Mouse (Mus musculus) heart, adult 9 months (tissue): ENCODE data around the gene Bcor.

Experiments
- DNase-seq, 2 experiments: peaks; one replicate each; pipeline ENCODE4 v3.0.0; 2022; ENCODE audit warnings: low spot score in 2 of 2

The Bcor gene

GRCm38 (mm10) chrX:12151269-12151995 is 8.7 kb downstream of the Bcor start:
- DNase-seq, result no peak

DNA sequence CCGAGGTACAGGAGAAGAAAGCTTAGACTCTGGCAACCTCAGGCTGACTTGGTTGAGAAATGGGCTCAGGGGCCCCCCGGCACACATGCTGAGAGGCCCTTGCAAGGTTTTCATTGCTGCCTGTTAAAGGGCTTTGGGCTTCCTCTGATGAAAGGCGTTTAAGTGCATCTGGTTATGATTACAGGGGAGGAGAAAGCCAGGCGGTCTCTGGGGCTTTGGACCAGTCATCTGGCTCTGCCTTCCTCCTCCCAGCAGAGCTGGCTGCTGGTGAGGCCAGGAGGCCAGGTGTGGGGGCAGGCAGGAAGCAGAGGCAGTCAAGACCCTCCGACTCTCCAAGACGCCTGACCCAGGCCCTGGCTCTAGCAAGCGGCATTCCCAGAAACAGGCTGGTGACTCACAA is 9.7 kb downstream of the Bcor start:
- no peak for DNase-seq

- no peak for DNase-seq
Measured at GRCm38 (mm10) chrX:12146263-12146662, 13.9 kb downstream of the Bcor start.

GRCm38 (mm10) chrX:12142832-12143231 is 17.3 kb downstream of the Bcor start:
- DNase-seq, result no peak

GRCm38 (mm10) chrX:12140086-12140740 is 19.9 kb downstream of the Bcor start:
- DNase-seq, result no peak

DNA sequence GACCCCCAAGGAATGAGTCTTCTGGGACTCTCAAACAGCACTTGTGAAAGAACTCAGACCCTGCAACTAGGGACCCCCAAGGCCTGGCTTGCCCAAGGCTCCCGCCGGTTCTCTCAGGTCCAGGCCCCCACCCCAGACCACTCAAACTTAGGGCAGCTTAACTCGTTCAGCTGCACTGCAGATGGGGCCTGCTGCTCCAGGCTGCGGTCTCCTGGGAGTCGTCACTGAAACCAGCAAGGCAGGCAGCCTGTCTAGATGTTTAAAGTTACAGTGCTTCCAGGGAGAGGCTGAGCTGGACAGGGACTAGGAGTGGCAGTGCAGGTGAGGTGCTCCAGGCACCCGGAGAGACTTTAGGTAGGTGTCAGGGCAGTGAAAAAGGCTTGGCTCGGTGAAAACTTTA is 21.9 kb downstream of the Bcor start:
- DNase-seq, result no peak

DNA sequence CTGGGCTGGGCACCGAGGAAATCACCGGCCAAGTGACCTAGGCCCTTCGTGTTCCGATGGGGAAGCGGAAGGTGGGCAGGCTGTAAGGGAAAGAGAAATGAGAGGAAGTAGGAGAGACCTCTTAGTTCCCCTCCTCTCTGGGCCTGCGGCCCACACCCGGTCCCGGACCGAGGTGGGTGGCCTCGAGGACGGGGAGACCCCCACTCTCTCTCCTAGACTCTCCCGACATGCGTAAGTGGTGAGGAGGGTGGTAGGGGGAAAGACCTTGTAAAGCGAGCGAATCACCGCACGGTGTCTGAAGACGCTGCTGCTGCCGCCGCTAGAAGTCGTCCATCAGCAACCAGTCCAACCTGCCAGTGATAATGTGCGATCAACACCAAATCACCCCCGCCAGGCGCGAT is 23.0 kb downstream of the Bcor start:
- DNase-seq, result no peak

- peak; percentile 68 to 69 for DNase-seq
Measured at GRCm38 (mm10) chrX:12136261-12137101, 23.7 kb downstream of the Bcor start.

DNA sequence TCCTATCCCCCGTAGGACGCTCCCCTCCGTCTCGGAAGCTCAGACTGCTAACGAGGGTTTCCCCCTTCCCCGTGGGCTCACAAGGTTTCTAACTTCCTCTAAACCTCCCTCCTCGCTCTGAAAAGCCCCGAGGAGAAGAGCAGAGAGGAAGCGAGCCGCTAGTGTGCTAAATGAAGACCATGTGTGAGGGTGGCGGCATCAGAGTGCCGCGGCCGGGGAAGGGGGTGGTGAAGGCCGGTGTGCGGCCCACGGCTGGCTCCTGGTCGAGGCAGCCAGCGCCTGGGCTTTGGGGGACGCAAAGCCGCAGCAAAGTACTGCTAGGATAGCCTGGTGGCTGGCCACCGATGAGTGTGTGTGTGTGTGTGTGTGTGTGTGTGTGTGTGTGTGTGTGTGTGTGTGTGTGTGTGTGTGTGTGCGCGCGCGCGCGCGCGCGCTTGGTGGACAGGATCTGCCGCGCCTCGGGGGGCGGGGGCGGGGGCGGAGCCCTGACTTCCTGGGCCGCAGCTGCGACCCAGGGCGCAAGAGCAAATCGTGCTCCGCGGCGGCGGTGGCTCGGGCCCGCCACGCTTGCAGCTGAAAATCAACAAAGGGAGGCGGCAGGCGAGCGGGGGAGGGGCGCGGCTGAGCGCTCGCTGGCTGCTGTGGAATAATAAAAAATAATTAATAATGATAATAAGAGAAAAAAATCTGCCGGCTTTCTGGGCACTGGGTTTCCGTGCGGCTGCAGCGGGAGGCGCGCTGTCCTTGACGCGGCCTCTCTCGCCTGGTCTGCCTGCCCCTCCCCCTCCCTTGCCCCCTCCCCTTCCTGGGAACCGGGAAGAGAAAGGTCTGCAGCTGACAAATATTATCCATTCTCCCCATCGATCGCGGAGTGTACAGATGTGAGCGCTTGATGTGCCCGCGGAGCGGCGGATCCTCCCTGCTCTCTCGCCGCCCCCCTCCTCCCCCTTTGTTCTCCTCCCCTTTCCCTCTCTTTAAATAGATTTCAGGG is 24.7 kb downstream of the Bcor start:
- DNase-seq, result peak; percentile 63 to 69

DNA sequence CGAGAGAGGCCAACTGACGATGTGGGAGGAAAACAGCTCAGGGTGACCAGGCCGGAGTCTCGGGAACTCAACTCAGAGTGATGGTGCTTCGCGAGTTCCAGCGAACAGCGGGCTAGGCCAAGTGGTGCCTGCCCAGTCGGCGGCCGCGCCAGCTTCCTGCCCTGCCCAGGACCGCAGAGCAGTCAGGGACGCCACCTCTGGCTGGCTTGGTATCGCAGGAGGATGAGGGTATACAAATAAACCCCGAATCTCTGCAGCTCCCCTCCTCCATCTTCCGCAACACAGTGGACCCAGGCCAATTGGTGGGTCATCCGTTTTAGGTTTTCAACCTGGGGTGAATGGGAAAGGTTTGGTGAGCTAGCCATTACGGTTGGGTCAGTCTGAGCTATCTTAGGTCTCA is 25.6 kb downstream of the Bcor start:
- peak; percentile 52 to 57 for DNase-seq

DNA sequence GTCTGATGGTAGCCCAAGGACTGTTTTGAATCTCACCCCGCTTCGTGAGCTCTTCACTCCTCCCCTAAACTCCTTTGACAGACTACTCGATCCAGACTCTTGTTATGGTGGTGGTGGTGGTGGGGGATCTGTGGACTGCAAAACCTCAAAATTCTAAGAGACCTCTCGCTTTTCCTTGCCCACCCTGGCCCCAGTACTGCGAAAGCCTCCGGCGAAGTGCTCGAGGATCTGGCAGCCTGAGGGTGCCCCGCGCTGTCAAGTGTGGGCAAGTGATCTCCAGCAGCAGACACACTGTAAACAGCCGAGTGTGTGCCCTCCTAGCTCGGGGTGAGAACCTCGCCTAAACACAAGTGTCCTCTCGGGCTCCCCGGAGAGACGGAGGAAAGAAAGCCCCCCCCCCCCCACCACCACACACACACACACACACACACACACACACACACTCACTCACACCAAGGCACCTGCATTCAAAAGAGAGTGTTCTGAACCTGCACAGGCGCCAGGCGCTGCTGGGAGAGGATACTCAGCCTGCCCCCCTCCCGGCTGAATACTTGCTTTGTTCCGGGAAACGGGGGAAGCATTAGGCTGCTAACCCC is 26.2 kb downstream of the Bcor start:
- no peak for DNase-seq

DNA sequence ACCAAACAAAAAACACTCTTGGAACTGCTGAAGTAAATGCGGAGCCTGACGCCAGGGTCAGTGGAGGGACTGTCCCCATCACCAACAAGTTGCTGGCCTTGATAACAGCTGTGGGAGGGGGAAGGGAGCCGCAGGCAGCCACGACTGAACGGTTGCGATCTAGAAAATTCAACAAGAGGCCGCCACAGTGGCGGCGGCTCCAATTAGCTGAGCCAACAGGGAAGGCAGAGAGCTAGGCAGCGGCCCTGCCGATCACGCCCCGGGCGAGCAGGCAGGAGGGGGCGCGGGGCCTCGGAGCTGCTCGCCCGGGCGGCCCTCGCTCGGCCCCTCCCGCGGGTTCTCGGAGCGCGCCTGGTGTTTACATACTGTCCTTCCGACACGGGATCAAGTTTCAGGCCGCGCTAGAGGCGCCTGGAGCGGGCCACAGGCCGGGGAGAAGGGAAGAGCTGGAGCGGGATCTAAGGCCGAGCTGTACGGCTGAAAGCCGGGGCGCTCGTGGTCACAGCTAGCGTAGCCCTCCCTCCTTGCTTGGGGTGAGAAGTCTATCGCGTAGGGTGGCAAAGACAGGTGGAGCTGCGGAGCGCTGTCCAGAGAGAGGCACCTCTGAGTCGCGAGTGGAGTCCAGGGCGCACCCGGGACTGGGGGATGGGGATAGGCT is 26.8 kb downstream of the Bcor start:
- peak; percentile 39 to 46 for DNase-seq

DNA sequence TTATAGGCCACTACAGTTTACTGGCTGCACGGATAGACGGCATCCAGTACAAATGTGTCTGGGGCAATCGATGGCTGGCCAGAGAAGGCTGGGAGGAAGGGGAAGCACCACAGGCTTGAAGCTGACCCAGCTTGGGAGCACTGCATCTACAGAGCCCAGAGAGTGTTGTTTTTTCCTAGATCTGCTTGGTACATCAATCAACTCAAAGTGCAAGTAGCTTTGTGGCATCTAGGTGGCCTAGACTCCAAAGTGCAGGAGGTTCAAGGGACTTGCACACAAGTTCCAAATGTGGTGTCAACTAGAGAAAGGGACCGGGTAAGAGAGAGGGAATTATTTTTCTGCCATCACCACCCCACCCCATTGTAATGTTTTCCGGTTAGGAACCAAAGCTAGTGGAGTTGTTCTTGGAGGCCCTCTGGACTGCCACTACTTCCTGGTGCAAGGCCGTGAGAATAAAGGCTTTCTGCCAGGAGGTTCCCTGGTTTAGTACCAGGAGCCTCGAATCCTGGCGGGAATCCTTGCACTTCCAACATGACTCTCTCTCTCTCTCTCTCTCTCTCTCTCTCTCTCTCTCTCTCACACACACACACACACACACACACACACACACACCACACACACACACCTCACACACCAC is 27.5 kb downstream of the Bcor start:
- peak in 1 of 2 experiments; percentile 27 for DNase-seq

GRCm38 (mm10) chrX:12129828-12130809 is 30.0 kb downstream of the Bcor start:
- DNase-seq, result peak in 1 of 2 experiments; percentile 21

DNA sequence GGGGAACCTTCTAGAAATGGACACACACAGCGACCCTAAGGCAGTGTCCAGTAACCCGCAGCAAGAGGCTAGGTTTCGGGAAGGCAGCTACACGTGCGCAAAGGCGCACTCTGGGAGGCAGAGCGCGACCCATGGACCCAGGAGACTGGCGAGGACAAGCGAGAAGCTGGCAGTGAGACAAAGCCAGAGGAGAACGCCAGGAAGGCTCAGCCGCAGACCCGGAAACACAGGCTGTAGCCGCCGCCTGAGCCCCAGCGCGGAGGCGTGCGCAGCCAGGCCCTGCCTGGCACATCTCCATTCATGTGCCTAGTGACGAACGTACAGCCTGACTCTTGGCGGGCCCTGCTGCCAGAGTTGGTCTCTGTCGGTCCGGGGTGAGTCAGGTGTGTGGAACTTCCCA is 30.9 kb downstream of the Bcor start:
- DNase-seq, result peak; percentile 64 to 72

DNA sequence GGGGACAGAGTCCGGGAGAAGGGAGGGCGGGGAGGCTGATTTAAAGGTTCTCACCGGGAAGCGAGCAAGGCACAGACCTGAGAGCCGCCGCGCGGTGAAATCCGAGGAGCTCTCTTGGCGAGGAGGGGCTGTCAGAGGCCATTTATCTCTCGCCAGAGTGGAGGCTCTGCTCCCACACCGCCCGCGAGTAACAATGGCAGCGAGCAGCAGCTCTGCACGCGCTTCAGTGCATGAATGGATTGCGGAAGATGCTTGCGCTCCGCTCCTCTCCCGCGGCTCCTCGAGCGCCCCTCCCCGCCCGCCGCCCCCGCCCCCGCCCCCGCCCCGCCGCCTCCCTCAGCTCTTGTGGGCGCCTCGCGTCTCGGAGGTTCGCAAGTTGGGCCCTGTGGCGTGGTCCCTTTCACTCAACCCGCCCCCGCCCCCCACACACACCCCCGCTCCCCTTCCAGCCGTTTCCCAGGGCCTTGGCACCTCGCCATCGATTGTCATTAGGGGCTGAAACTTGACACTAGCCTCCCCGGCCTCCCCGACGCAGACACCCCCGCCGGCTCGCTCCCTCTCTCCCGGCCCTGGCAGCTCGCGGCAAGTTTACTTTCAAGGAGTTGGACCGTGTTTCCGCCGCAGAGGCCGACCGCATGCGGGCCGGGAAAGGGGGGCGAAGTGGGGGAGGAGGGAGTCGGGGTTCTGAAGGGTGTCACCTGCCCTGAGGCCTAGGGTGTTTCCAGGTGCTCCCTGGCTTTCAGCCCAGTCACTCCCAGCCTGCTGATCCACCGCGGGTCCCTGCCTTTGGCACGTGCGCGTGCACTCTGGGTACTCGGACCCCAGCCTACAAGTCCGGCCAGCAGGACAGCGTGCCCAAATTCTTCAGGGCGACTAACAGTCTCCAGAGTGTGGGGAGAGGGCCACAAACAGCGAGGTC is 31.7 kb downstream of the Bcor start:
- DNase-seq, result peak in 1 of 2 experiments; percentile 33

GRCm38 (mm10) chrX:12127799-12128164 is 32.4 kb downstream of the Bcor start:
- DNase-seq, result no peak
